In the genomic region with DNA sequence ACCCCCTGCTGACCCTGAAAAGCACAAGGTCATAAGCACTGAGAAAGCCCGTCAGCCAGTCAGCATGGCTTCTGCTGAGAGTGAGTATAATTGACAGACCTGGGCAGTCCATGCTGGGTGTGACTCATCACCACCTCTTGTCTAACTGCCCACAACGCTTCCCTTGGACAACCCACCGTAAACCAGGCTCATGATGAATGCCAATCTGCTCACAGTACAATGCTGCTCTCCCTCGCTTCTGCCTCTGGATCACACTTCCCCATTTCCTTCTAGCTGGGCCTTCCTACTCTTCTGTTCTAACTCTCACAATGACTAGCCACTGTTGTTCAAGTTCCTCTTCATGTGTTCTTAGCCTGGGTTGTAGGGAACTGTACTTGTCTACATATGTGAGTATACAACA, we compare ENCODE assay signal across 12 mouse cellular contexts.
DNase-seq lines count a peak whose midpoint lies in the region; ATAC-seq and TF ChIP-seq lines count a peak whose summit lies in the region.
"Had no signal": no experiment of that assay in that cellular context is flagged by ENCODE, and none has a peak within 500 bp of the region (broad histone marks: within the 10 kb centered on the region; RNA-seq: fewer than 3 reads in every experiment).

No protein-coding gene starts in this region.

- no peak for ATAC-seq in hindbrain, embryonic 16.5 days
- ATAC-seq in hindbrain, postnatal 0 days = peak; percentile 33; the same call in 1 of the 2 replicates
- no peak for ATAC-seq in intestine, embryonic 15.5 days

- H3K27me3 ChIP-seq in hindbrain, embryonic 10.5 days (ENCODE audit: insufficient read depth, poor library complexity, severe bottlenecking) = no peaks in the 10 kb centered on the region
- H3K27me3 ChIP-seq in hindbrain, embryonic 16.5 days (replicated peaks; ENCODE audit: control insufficient read depth, insufficient read depth, low read length) = no peaks in the 10 kb centered on the region
- H3K27me3 ChIP-seq in hindbrain, postnatal 0 days (ENCODE audit: insufficient read depth, low read length) = no peaks in the 10 kb centered on the region
- no peaks in the 10 kb centered on the region for H3K27me3 ChIP-seq in intestine, embryonic 15.5 days (replicated peaks)
- H3K27me3 ChIP-seq: heart, embryonic 15.5 days had no signal

- H3K4me2 ChIP-seq in hindbrain, embryonic 16.5 days (ENCODE audit: low read length) = no peak overlapping the region
- no peak overlapping the region for H3K4me2 ChIP-seq in hindbrain, postnatal 0 days (ENCODE audit: low read depth, low read length)
- H3K4me2 ChIP-seq in intestine, embryonic 15.5 days (replicated peaks) = no peak overlapping the region
- H3K4me2 ChIP-seq: heart, embryonic 15.5 days had no signal

- peaks cover 79% of the 10 kb centered on the region for H3K36me3 ChIP-seq in hindbrain, embryonic 10.5 days
- H3K36me3 ChIP-seq in hindbrain, embryonic 16.5 days (ENCODE audit: control insufficient read depth, insufficient read depth, low read length) = peaks cover 10% of the 10 kb centered on the region
- H3K36me3 ChIP-seq in hindbrain, postnatal 0 days (ENCODE audit: insufficient read depth, low read length) = peaks cover 25% of the 10 kb centered on the region; the same call in 1 of the 2 replicates
- no peaks in the 10 kb centered on the region for H3K36me3 ChIP-seq in intestine, embryonic 15.5 days

- no peak overlapping the region for H3K9ac ChIP-seq in hindbrain, embryonic 16.5 days (ENCODE audit: low read depth, low read length)
- H3K9ac ChIP-seq in hindbrain, postnatal 0 days (replicated peaks; ENCODE audit: low read length) = no peak overlapping the region
- no peak overlapping the region for H3K9ac ChIP-seq in intestine, embryonic 15.5 days
- H3K9ac ChIP-seq: heart, embryonic 15.5 days had no signal

- H3K27ac ChIP-seq in hindbrain, embryonic 10.5 days = peak overlapping the region; percentile 29; the same call in 1 of the 2 replicates
- H3K27ac ChIP-seq in hindbrain, embryonic 16.5 days (ENCODE audit: low read depth, low read length) = no peak overlapping the region
- H3K27ac ChIP-seq in hindbrain, postnatal 0 days = no peak overlapping the region
- H3K27ac ChIP-seq in intestine, embryonic 15.5 days = no peak overlapping the region
- H3K27ac ChIP-seq: heart, embryonic 15.5 days had no signal

- peak; percentile 28 for DNase-seq in hindbrain, embryonic 10.5 days (ENCODE audit: low spot score)
- peak; percentile 13 for DNase-seq in 416B (ENCODE audit: low read depth)
- peak; percentile 18 for DNase-seq in NIH3T3 (ENCODE audit: low read depth)
- no peak for DNase-seq in hindbrain, postnatal 0 days (ENCODE audit: low spot score)
- DNase-seq in layer of hippocampus, adult 9-10 months (ENCODE audit: low spot score) = no peak
- no peak for DNase-seq in lung, adult 18-20 months
- DNase-seq: gastrocnemius, postnatal 14 days; kidney, adult 9 months; thymus, adult 18-20 months had no signal

- no peak overlapping the region for H3K4me3 ChIP-seq in hindbrain, embryonic 10.5 days
- no peak overlapping the region for H3K4me3 ChIP-seq in hindbrain, embryonic 16.5 days (ENCODE audit: low read length)
- no peak overlapping the region for H3K4me3 ChIP-seq in hindbrain, postnatal 0 days (ENCODE audit: low read length)
- no peak overlapping the region for H3K4me3 ChIP-seq in intestine, embryonic 15.5 days (replicated peaks)
- H3K4me3 ChIP-seq: heart, embryonic 15.5 days had no signal

- no peak for TF ChIP-seq CTCF in hindbrain, postnatal 0 days (IDR thresholded peaks at IDR 0.05; ENCODE audit: low read depth)

- no peaks in the 10 kb centered on the region for H3K9me3 ChIP-seq in hindbrain, embryonic 10.5 days
- H3K9me3 ChIP-seq in hindbrain, embryonic 16.5 days (ENCODE audit: control insufficient read depth, low read length) = no peaks in the 10 kb centered on the region
- H3K9me3 ChIP-seq in hindbrain, postnatal 0 days (ENCODE audit: low read length) = no peaks in the 10 kb centered on the region
- no peaks in the 10 kb centered on the region for H3K9me3 ChIP-seq in intestine, embryonic 15.5 days
- H3K9me3 ChIP-seq: heart, embryonic 15.5 days had no signal

- WGBS in hindbrain, embryonic 10.5 days = 48% methylated on average over 4 of the region's 4 CpGs
- WGBS in hindbrain, embryonic 16.5 days = 43% methylated on average over 4 of the region's 4 CpGs
- WGBS in hindbrain, postnatal 0 days = 36% methylated on average over 4 of the region's 4 CpGs
- 83% methylated on average over 4 of the region's 4 CpGs for WGBS in intestine, embryonic 15.5 days

- peaks cover 4% of the 10 kb centered on the region; the same call in 1 of the 2 replicates for H3K4me1 ChIP-seq in hindbrain, embryonic 10.5 days (replicated peaks)
- no peaks in the 10 kb centered on the region; the same call in 1 of the 2 replicates for H3K4me1 ChIP-seq in hindbrain, embryonic 16.5 days (ENCODE audit: control insufficient read depth, insufficient read depth, low read depth, low read length)
- no peaks in the 10 kb centered on the region; the same call in 1 of the 2 replicates for H3K4me1 ChIP-seq in hindbrain, postnatal 0 days (ENCODE audit: insufficient read depth, low read length)
- H3K4me1 ChIP-seq in intestine, embryonic 15.5 days (replicated peaks) = no peaks in the 10 kb centered on the region

Comparison
In these comparisons a context has a peak if more than half of its experiments do, and no peak if none do; other contexts are left out.
1. DNase-seq: peak in hindbrain, embryonic 10.5 days (single experiment), 416B (single experiment) and NIH3T3 (single experiment); none in hindbrain, postnatal 0 days (single experiment), layer of hippocampus, adult 9-10 months (single experiment) and lung, adult 18-20 months (0 of 2).